Mouse (Mus musculus): ENCODE measurements at regions not wholly inside any gene's neighbourhood (a gene's known extent, or its start where the extent isn't known, plus 50 kb on each side); places are given as distances from the start of the nearest gene placed in this dataset.

- DNase-seq (ENCODE audit: low spot score) = no peak
- peak overlapping the region; percentile 74 for H3K27ac ChIP-seq
- H3K4me1 ChIP-seq = peaks cover 78% of the 10 kb centered on the region
- H3K9me3 ChIP-seq (replicated peaks) = no peaks in the 10 kb centered on the region; the same call in 1 of the 2 replicates
- 76% methylated on average over 11 of the region's 11 CpGs for WGBS
- H3K36me3 ChIP-seq = no peaks in the 10 kb centered on the region
- no peaks in the 10 kb centered on the region for H3K27me3 ChIP-seq (ENCODE audit: low read depth, poor library complexity, severe bottlenecking)
- H3K4me3 ChIP-seq = no peak overlapping the region
Measured at GRCm38 (mm10) chr12:79967491-79968255, 145.1 kb downstream of the Zfp36l1 start.

- no peak for DNase-seq (ENCODE audit: low spot score)
- Histone ChIP-seq H3K27ac (peak overlapping the region; percentile 74), H3K4me1 (peaks cover 73% of the 10 kb centered on the region), H3K27me3 (ENCODE audit: low read depth, poor library complexity, severe bottlenecking) (no peaks in the 10 kb centered on the region), H3K4me3 (no peak overlapping the region), H3K9me3 (replicated peaks) (no peaks in the 10 kb centered on the region; the same call in 1 of the 2 replicates), H3K36me3 (no peaks in the 10 kb centered on the region)
- 52% methylated on average over 12 of the region's 12 CpGs for WGBS
Measured at GRCm38 (mm10) chr12:79966621-79967490, 146.0 kb downstream of the Zfp36l1 start.

- H3K36me3 ChIP-seq = no peaks in the 10 kb centered on the region
- WGBS = 40% methylated on average over 6 of the region's 6 CpGs
- H3K4me1 ChIP-seq = peaks cover 67% of the 10 kb centered on the region
- H3K4me3 ChIP-seq = peak overlapping the region; percentile 52
- peak overlapping the region; percentile 92 for H3K27ac ChIP-seq
- no peak for DNase-seq (ENCODE audit: low spot score)
- no peaks in the 10 kb centered on the region; the same call in 1 of the 2 replicates for H3K9me3 ChIP-seq (replicated peaks)
- no peaks in the 10 kb centered on the region for H3K27me3 ChIP-seq (ENCODE audit: low read depth, poor library complexity, severe bottlenecking)
Measured at GRCm38 (mm10) chr12:79966289-79966615, 146.6 kb downstream of the Zfp36l1 start.

GRCm38 (mm10) chr12:79965471-79966288 is 147.1 kb downstream of the Zfp36l1 start:
- Histone ChIP-seq H3K4me3 (peak overlapping the region; percentile 52), H3K4me1 (peaks cover 65% of the 10 kb centered on the region), H3K27ac (peak overlapping the region; percentile 92), H3K9me3 (replicated peaks) (no peaks in the 10 kb centered on the region), H3K27me3 (ENCODE audit: low read depth, poor library complexity, severe bottlenecking) (no peaks in the 10 kb centered on the region), H3K36me3 (no peaks in the 10 kb centered on the region)
- DNase-seq (ENCODE audit: low spot score) = peak; percentile 73
- 4% methylated on average over 46 of the region's 46 CpGs for WGBS

GRCm38 (mm10) chr12:79963443-79964025 is 149.3 kb downstream of the Zfp36l1 start:
- Histone ChIP-seq H3K36me3 (no peaks in the 10 kb centered on the region), H3K27ac (0 out of 2 replicates have a peak overlapping the region, but pooled peaks have one; percentile 20), H3K4me1 (peaks cover 51% of the 10 kb centered on the region), H3K9me3 (replicated peaks) (no peaks in the 10 kb centered on the region), H3K4me3 (no peak overlapping the region), H3K27me3 (ENCODE audit: low read depth, poor library complexity, severe bottlenecking) (no peaks in the 10 kb centered on the region)
- 60% methylated on average over 9 of the region's 9 CpGs for whole genome bisulfite sequencing
- no peak for DNase-seq (ENCODE audit: low spot score)

- H3K4me1 ChIP-seq = peaks cover 44% of the 10 kb centered on the region
- no peaks in the 10 kb centered on the region for H3K36me3 ChIP-seq
- peak overlapping the region; percentile 16; the same call in 1 of the 2 replicates for H3K27ac ChIP-seq
- no peaks in the 10 kb centered on the region for H3K9me3 ChIP-seq (replicated peaks)
- 96% methylated on average over 11 of the region's 11 CpGs for WGBS
- H3K4me3 ChIP-seq = no peak overlapping the region
- DNase-seq (ENCODE audit: low spot score) = no peak
- no peaks in the 10 kb centered on the region for H3K27me3 ChIP-seq (ENCODE audit: low read depth, poor library complexity, severe bottlenecking)
Measured at GRCm38 (mm10) chr12:79962649-79963236, 150.1 kb downstream of the Zfp36l1 start.

- DNase-seq (ENCODE audit: low spot score) = no peak
- no peaks in the 10 kb centered on the region for H3K27me3 ChIP-seq (ENCODE audit: low read depth, poor library complexity, severe bottlenecking)
- no peak overlapping the region for H3K27ac ChIP-seq
- peaks cover 37% of the 10 kb centered on the region for H3K4me1 ChIP-seq
- no peaks in the 10 kb centered on the region for H3K9me3 ChIP-seq (replicated peaks)
- H3K4me3 ChIP-seq = no peak overlapping the region
- 93% methylated on average over 4 of the region's 4 CpGs for WGBS
- H3K36me3 ChIP-seq = no peaks in the 10 kb centered on the region
Measured at GRCm38 (mm10) chr12:79961881-79962280, 150.9 kb downstream of the Zfp36l1 start.

- no peak for DNase-seq (ENCODE audit: low spot score)
- H3K4me1 ChIP-seq = peaks cover 35% of the 10 kb centered on the region
- no peak overlapping the region for H3K4me3 ChIP-seq
- H3K27me3 ChIP-seq (ENCODE audit: low read depth, poor library complexity, severe bottlenecking) = no peaks in the 10 kb centered on the region
- no peaks in the 10 kb centered on the region for H3K9me3 ChIP-seq (replicated peaks)
- H3K36me3 ChIP-seq = no peaks in the 10 kb centered on the region
- 95% methylated on average over 6 of the region's 6 CpGs for WGBS
- H3K27ac ChIP-seq = peak overlapping the region; percentile 30; the same call in 1 of the 2 replicates
Measured at GRCm38 (mm10) chr12:79961076-79961475, 151.7 kb downstream of the Zfp36l1 start.

- Histone ChIP-seq H3K4me1 (peaks cover 29% of the 10 kb centered on the region), H3K9me3 (replicated peaks) (no peaks in the 10 kb centered on the region), H3K27ac (peak overlapping the region; percentile 30; the same call in 1 of the 2 replicates), H3K4me3 (no peak overlapping the region), H3K27me3 (ENCODE audit: low read depth, poor library complexity, severe bottlenecking) (no peaks in the 10 kb centered on the region), H3K36me3 (no peaks in the 10 kb centered on the region)
- DNase-seq (ENCODE audit: low spot score) = no peak
- 71% methylated on average over 4 of the region's 4 CpGs for WGBS
Measured at GRCm38 (mm10) chr12:79960446-79960845, 152.4 kb downstream of the Zfp36l1 start.

GRCm38 (mm10) chr12:79959540-79960305 is 153.1 kb downstream of the Zfp36l1 start:
- 84% methylated on average over 14 of the region's 14 CpGs for WGBS
- DNase-seq (ENCODE audit: low spot score) = no peak
- no peaks in the 10 kb centered on the region for H3K27me3 ChIP-seq (ENCODE audit: low read depth, poor library complexity, severe bottlenecking)
- H3K36me3 ChIP-seq = no peaks in the 10 kb centered on the region
- H3K4me3 ChIP-seq = no peak overlapping the region
- H3K9me3 ChIP-seq (replicated peaks) = no peaks in the 10 kb centered on the region
- H3K4me1 ChIP-seq = peaks cover 22% of the 10 kb centered on the region
- H3K27ac ChIP-seq = peak overlapping the region; percentile 4; the same call in 1 of the 2 replicates

- no peaks in the 10 kb centered on the region for H3K27me3 ChIP-seq (ENCODE audit: low read depth, poor library complexity, severe bottlenecking)
- peaks cover 17% of the 10 kb centered on the region for H3K4me1 ChIP-seq
- no peak overlapping the region for H3K4me3 ChIP-seq
- no peaks in the 10 kb centered on the region for H3K9me3 ChIP-seq (replicated peaks)
- whole genome bisulfite sequencing = 85% methylated on average over 4 of the region's 4 CpGs
- H3K27ac ChIP-seq = no peak overlapping the region
- no peaks in the 10 kb centered on the region for H3K36me3 ChIP-seq
- DNase-seq (ENCODE audit: low spot score) = no peak
Measured at GRCm38 (mm10) chr12:79957211-79957610, 155.6 kb downstream of the Zfp36l1 start.
